ENCODE assay signal across 24 mouse cellular contexts in genomic region chr7:19593061-19593730, GRCm38 (mm10). TPM values are rescaled to one million over a fixed set of nuclear protein-coding genes. Genes with fewer than 3 reads are reported as not detected.
A peak's percentile ranks its signal among the peaks of the same experiment; 100 is the strongest.
DNase-seq lines count a peak whose midpoint lies in the region; ATAC-seq and TF ChIP-seq lines count a peak whose summit lies in the region.
"Had no signal": no experiment of that assay in that cellular context is flagged by ENCODE, and none has a peak within 500 bp of the region (broad histone marks: within the 10 kb centered on the region; RNA-seq: fewer than 3 reads in every experiment).

No protein-coding gene starts in this region.

- peak overlapping the region; percentile 16; the same call in 1 of the 2 replicates for H3K4me2 ChIP-seq in liver, embryonic 14.5 days (ENCODE audit: low read depth)
- no peak overlapping the region for H3K4me2 ChIP-seq in intestine, embryonic 15.5 days (replicated peaks)
- H3K4me2 ChIP-seq: embryonic facial prominence, embryonic 13.5 days; heart, embryonic 15.5 days; hindbrain, embryonic 14.5 days; midbrain, embryonic 12.5 days had no signal

- no peaks in the 10 kb centered on the region for H3K27me3 ChIP-seq in liver, embryonic 14.5 days (ENCODE audit: control insufficient read depth, insufficient read depth, low read length)
- H3K27me3 ChIP-seq in intestine, embryonic 15.5 days (replicated peaks): no peaks in the 10 kb centered on the region
- H3K27me3 ChIP-seq: embryonic facial prominence, embryonic 13.5 days; heart, embryonic 15.5 days; midbrain, embryonic 12.5 days had no signal

- TF ChIP-seq EP300 in liver, embryonic 14.5 days (IDR thresholded peaks at IDR 0.05; ENCODE audit: low read depth): peak; percentile 75

- H3K9ac ChIP-seq in liver, embryonic 14.5 days (replicated peaks): no peak overlapping the region
- no peak overlapping the region for H3K9ac ChIP-seq in intestine, embryonic 15.5 days
- H3K9ac ChIP-seq: embryonic facial prominence, embryonic 13.5 days; heart, embryonic 15.5 days; hindbrain, embryonic 14.5 days; midbrain, embryonic 12.5 days had no signal

- H3K4me1 ChIP-seq in liver, embryonic 14.5 days (replicated peaks; ENCODE audit: control insufficient read depth in 2 of 2, insufficient read depth in 2 of 2, low read length in 1 of 2): peaks cover 7 to 15% of the 10 kb centered on the region in 2 experiments; a peak in 3 of 4 replicates
- no peaks in the 10 kb centered on the region for H3K4me1 ChIP-seq in intestine, embryonic 15.5 days (replicated peaks)
- H3K4me1 ChIP-seq: embryonic facial prominence, embryonic 13.5 days; heart, embryonic 15.5 days; midbrain, embryonic 12.5 days had no signal

- WGBS in liver, embryonic 14.5 days (ENCODE audit: insufficient replicate concordance): 40% methylated on average over 10 of the region's 10 CpGs
- WGBS in intestine, embryonic 15.5 days: 90% methylated on average over 10 of the region's 10 CpGs

- H3K4me3 ChIP-seq in liver, embryonic 14.5 days (ENCODE audit: insufficient read depth in 1 of 2, low read depth in 2 of 2, low read length in 2 of 2): no peak overlapping the region
- H3K4me3 ChIP-seq in intestine, embryonic 15.5 days (replicated peaks): no peak overlapping the region
- H3K4me3 ChIP-seq: embryonic facial prominence, embryonic 13.5 days; heart, embryonic 15.5 days; midbrain, embryonic 12.5 days had no signal

- ATAC-seq in erythroblast, adult 5-6 weeks (replicated peaks; ENCODE audit: low FRiP score, poor library complexity, severe bottlenecking): peak; percentile 41
- peak; percentile 74 for ATAC-seq in liver, embryonic 14.5 days (ENCODE audit: insufficient read depth)
- ATAC-seq in intestine, embryonic 15.5 days: no peak
- ATAC-seq in frontal cortex, adult (ENCODE audit: low TSS enrichment): no peak
- ATAC-seq: forebrain, embryonic 14.5 days; inflammation-experienced regulatory T-cells, adult 6 months had no signal

- H3K9me3 ChIP-seq in liver, embryonic 14.5 days (ENCODE audit: control insufficient read depth, low read length): no peaks in the 10 kb centered on the region
- no peaks in the 10 kb centered on the region for H3K9me3 ChIP-seq in intestine, embryonic 15.5 days
- H3K9me3 ChIP-seq: embryonic facial prominence, embryonic 13.5 days; heart, embryonic 15.5 days; midbrain, embryonic 12.5 days had no signal

- peaks cover 24% of the 10 kb centered on the region for H3K36me3 ChIP-seq in liver, embryonic 14.5 days (replicated peaks; ENCODE audit: control insufficient read depth, insufficient read depth, low read depth)
- peaks cover 62% of the 10 kb centered on the region for H3K36me3 ChIP-seq in intestine, embryonic 15.5 days

- TF ChIP-seq CTCF in liver, embryonic 14.5 days (IDR thresholded peaks at IDR 0.05; ENCODE audit: low read depth): no peak

- DNase-seq in R1 (ENCODE audit: low read depth, low spot score): peak; percentile 55
- peak in 2 of 3 experiments; percentile 39 to 46 for DNase-seq in liver, embryonic 14.5 days (ENCODE audit: low read depth in 3 of 3, low spot score in 3 of 3)
- no peak for DNase-seq in right cerebral cortex, postnatal 25 days
- no peak for DNase-seq in MN1 (ENCODE audit: low spot score)
- DNase-seq: adrenal gland, adult 2 months; cerebellum, adult 18-20 months; cerebellum, postnatal 25 days; embryo, embryonic 11 days; heart, postnatal 4 days; kidney, adult 8-10 months; kidney, postnatal 36 days; left cerebral cortex, postnatal 4 days; lung, adult 18-20 months; lung, postnatal 10 days; thymus, postnatal 25 days had no signal

- H3K27ac ChIP-seq in liver, embryonic 14.5 days: no peak overlapping the region
- H3K27ac ChIP-seq in intestine, embryonic 15.5 days: no peak overlapping the region
- H3K27ac ChIP-seq: embryonic facial prominence, embryonic 13.5 days; heart, embryonic 15.5 days; hindbrain, embryonic 14.5 days; midbrain, embryonic 12.5 days had no signal

RNA-seq across cellular contexts. Expression of gene Clasrp, which starts 11.1 kb away (rescaled TPM):
- 0.96 and 2.3 TPM in 2 replicates for total RNA-seq in erythroblast, adult 5-6 weeks (2015; ENCODE audit: low replicate concordance)
- total RNA-seq in erythroblast, adult 5-6 weeks (2017; ENCODE audit: low replicate concordance): 14.9 and 21.9 TPM in 2 replicates
- polyA plus RNA-seq in liver, embryonic 14.5 days (2012; rRNA removed): 21.3 and 23.3 TPM in 2 replicates
- polyA plus RNA-seq in liver, embryonic 14.5 days (2014; fragmentation: Nextera tagmentation; extraction: Ambion mirVana): 7.5 and 8.6 TPM in 2 replicates
- polyA plus RNA-seq in intestine, embryonic 15.5 days (2015; fragmentation: Nextera tagmentation; extraction: Ambion mirVana): 34.2 and 38.3 TPM in 2 replicates

RNA-seq across cellular contexts. Expression of gene Gemin7, which starts 15.8 kb away (rescaled TPM):
- 32.0 and 46.7 TPM in 2 replicates for total RNA-seq in erythroblast, adult 5-6 weeks (2015; ENCODE audit: low replicate concordance)
- 10.2 and 13.5 TPM in 2 replicates for total RNA-seq in erythroblast, adult 5-6 weeks (2017; ENCODE audit: low replicate concordance)
- polyA plus RNA-seq in liver, embryonic 14.5 days (2012; rRNA removed): 34.8 and 39.6 TPM in 2 replicates
- polyA plus RNA-seq in liver, embryonic 14.5 days (2014; fragmentation: Nextera tagmentation; extraction: Ambion mirVana): 83.1 and 91.6 TPM in 2 replicates
- polyA plus RNA-seq in intestine, embryonic 15.5 days (2015; fragmentation: Nextera tagmentation; extraction: Ambion mirVana): 131 and 140 TPM in 2 replicates

RNA-seq across cellular contexts. Expression of gene Zfp296, which starts 16.1 kb away (rescaled TPM):
- not detected in 2 replicates for total RNA-seq in erythroblast, adult 5-6 weeks (2015; ENCODE audit: low replicate concordance)
- total RNA-seq in erythroblast, adult 5-6 weeks (2017; ENCODE audit: low replicate concordance): 0.84 TPM in 1 of 2 replicates, not detected in the other
- 0.66 and 0.96 TPM in 2 replicates for polyA plus RNA-seq in liver, embryonic 14.5 days (2012; rRNA removed)
- polyA plus RNA-seq in liver, embryonic 14.5 days (2014; fragmentation: Nextera tagmentation; extraction: Ambion mirVana): 0.38 and 0.41 TPM in 2 replicates
- polyA plus RNA-seq in intestine, embryonic 15.5 days (2015; fragmentation: Nextera tagmentation; extraction: Ambion mirVana): 0.63 and 0.95 TPM in 2 replicates

RNA-seq across cellular contexts. Expression of gene Ppp1r37, which starts 30.3 kb away (rescaled TPM):
- total RNA-seq in erythroblast, adult 5-6 weeks (2015; ENCODE audit: low replicate concordance): 12.5 and 13.3 TPM in 2 replicates
- 22.9 and 37.9 TPM in 2 replicates for total RNA-seq in erythroblast, adult 5-6 weeks (2017; ENCODE audit: low replicate concordance)
- polyA plus RNA-seq in liver, embryonic 14.5 days (2012; rRNA removed): 21.8 and 27.0 TPM in 2 replicates
- 1.5 and 2.0 TPM in 2 replicates for polyA plus RNA-seq in liver, embryonic 14.5 days (2014; fragmentation: Nextera tagmentation; extraction: Ambion mirVana)
- 18.3 and 21.8 TPM in 2 replicates for polyA plus RNA-seq in intestine, embryonic 15.5 days (2015; fragmentation: Nextera tagmentation; extraction: Ambion mirVana)

RNA-seq across cellular contexts. Expression of gene Relb, which starts 36.0 kb away (rescaled TPM):
- 1.5 TPM in 1 of 2 replicates, not detected in the other for total RNA-seq in erythroblast, adult 5-6 weeks (2015; ENCODE audit: low replicate concordance)
- 0.68 and 2.2 TPM in 2 replicates for total RNA-seq in erythroblast, adult 5-6 weeks (2017; ENCODE audit: low replicate concordance)
- polyA plus RNA-seq in liver, embryonic 14.5 days (2012; rRNA removed): 1.0 and 1.1 TPM in 2 replicates
- polyA plus RNA-seq in liver, embryonic 14.5 days (2014; fragmentation: Nextera tagmentation; extraction: Ambion mirVana): 0.89 and 1.2 TPM in 2 replicates
- 8.0 and 8.6 TPM in 2 replicates for polyA plus RNA-seq in intestine, embryonic 15.5 days (2015; fragmentation: Nextera tagmentation; extraction: Ambion mirVana)

Comparison
In these comparisons a context has a peak if more than half of its experiments do, and no peak if none do; other contexts are left out.
1. DNase-seq: peak in R1 (single experiment) and liver, embryonic 14.5 days (2 of 3); none in right cerebral cortex, postnatal 25 days (single experiment) and MN1 (single experiment).
2. ATAC-seq: peak in erythroblast, adult 5-6 weeks (single experiment) and liver, embryonic 14.5 days (single experiment); none in intestine, embryonic 15.5 days (single experiment) and frontal cortex, adult (single experiment).